Mouse (Mus musculus) hindbrain, embryonic 10.5 days (tissue): ENCODE results near the gene Zbtb38. TPM values are rescaled to one million over a fixed set of nuclear protein-coding genes. Genes with fewer than 3 reads are reported as not detected.

Experiments
- DNase-seq: peaks from one replicate; pipeline ENCODE4 v3.0.0-alpha.2; 2017; ENCODE audit warnings: low spot score
- H3K27ac ChIP-seq: fragments of 300-500 bp; sonication (generic); 2 replicates; pipeline ENCODE4 v1.5.1; 2016; ENCODE audit warnings: mild to moderate bottlenecking, moderate library complexity
- H3K27me3 ChIP-seq: fragments of 300-500 bp; sonication (generic); 2 replicates; pipeline ENCODE4 v1.6.1; 2016; ENCODE audit warnings: mild to moderate bottlenecking; ENCODE audit not compliant: poor library complexity, insufficient read depth, severe bottlenecking
- H3K36me3 ChIP-seq: fragments of 300-500 bp; sonication (generic); 2 replicates; pipeline ENCODE4 v1.6.1; 2016; ENCODE audit warnings: mild to moderate bottlenecking, moderate library complexity
- H3K4me1 ChIP-seq: fragments of 300-500 bp; sonication (generic); replicated peaks from 2 replicates; pipeline ENCODE4 v1.6.1; 2016; ENCODE audit warnings: mild to moderate bottlenecking
- H3K4me3 ChIP-seq: fragments of 300-500 bp; sonication (generic); 2 replicates; pipeline ENCODE4 v1.5.1; 2016; ENCODE audit warnings: mild to moderate bottlenecking, moderate library complexity
- H3K9me3 ChIP-seq: fragments of 300-500 bp; sonication (generic); 2 replicates; pipeline ENCODE4 v1.6.1; 2016; ENCODE audit warnings: mild to moderate bottlenecking, moderate library complexity
- WGBS: fragments of 180-500 bp; shearing (Covaris S2); methylation state at CpG from one replicate; pipeline ENCODE4 v1.1.7; 2016; 5-methylcytosine and 5-hydroxymethylcytosine counted together
- polyA plus RNA-seq: library from polyadenylated mRNA; unstranded; fragments of >200 nt; fragmentation: Nextera tagmentation; extraction: Ambion mirVana; gene quantifications from 2 replicates; pipeline ENCODE4 v1.2.1, GENCODE M21; 2016

The Zbtb38 gene
- polyA plus RNA-seq, 1 experiment from 2014 or later, result 7.8 TPM

- DNase-seq, result no peak
- Histone ChIP-seq H3K9me3 (no peaks in the 10 kb centered on the region), H3K27ac (no peak overlapping the region), H3K27me3 (0 out of 2 replicates have a peak, but pooled peaks cover 5% of the 10 kb centered on the region), H3K36me3 (no peaks in the 10 kb centered on the region), H3K4me1 (peaks cover 9% of the 10 kb centered on the region), H3K4me3 (no peak overlapping the region)
- 73% methylated on average over 4 of the region's 4 CpGs for WGBS
These were observed 16.7 kb downstream of the Zbtb38 start for GRCm38 (mm10) chr9:96735946-96736345.

- DNase-seq, result no peak
- Histone ChIP-seq H3K36me3 (no peaks in the 10 kb centered on the region), H3K27me3 (0 out of 2 replicates have a peak, but pooled peaks cover 8% of the 10 kb centered on the region), H3K27ac (peak overlapping the region; percentile 12; the same call in 1 of the 2 replicates), H3K9me3 (no peaks in the 10 kb centered on the region), H3K4me3 (no peak overlapping the region), H3K4me1 (peaks cover 12% of the 10 kb centered on the region)
- WGBS, result 95% methylated on average over 4 of the region's 4 CpGs
These were observed 19.3 kb downstream of the Zbtb38 start for GRCm38 (mm10) chr9:96733425-96733717.

- 86% methylated on average over 17 of the region's 17 CpGs for WGBS
- Histone ChIP-seq H3K4me3 (no peak overlapping the region), H3K9me3 (no peaks in the 10 kb centered on the region), H3K36me3 (no peaks in the 10 kb centered on the region), H3K4me1 (peaks cover 12% of the 10 kb centered on the region), H3K27me3 (0 out of 2 replicates have a peak, but pooled peaks cover 8% of the 10 kb centered on the region), H3K27ac (peak overlapping the region; percentile 12; the same call in 1 of the 2 replicates)
- no peak for DNase-seq
These were observed 19.8 kb downstream of the Zbtb38 start for GRCm38 (mm10) chr9:96732644-96733424.

GRCm38 (mm10) chr9:96731961-96732511 lies 20.6 kb downstream of the Zbtb38 start:
- Histone ChIP-seq H3K27ac (peak overlapping the region; percentile 23; the same call in 1 of the 2 replicates), H3K4me1 (peaks cover 14% of the 10 kb centered on the region), H3K4me3 (no peak overlapping the region), H3K9me3 (no peaks in the 10 kb centered on the region), H3K27me3 (0 out of 2 replicates have a peak, but pooled peaks cover 8% of the 10 kb centered on the region), H3K36me3 (no peaks in the 10 kb centered on the region)
- no peak for DNase-seq
- 60% methylated on average over 14 of the region's 14 CpGs for WGBS

GRCm38 (mm10) chr9:96731039-96731895 lies 21.4 kb downstream of the Zbtb38 start:
- Histone ChIP-seq H3K27me3 (0 out of 2 replicates have a peak, but pooled peaks cover 8% of the 10 kb centered on the region), H3K4me3 (no peak overlapping the region), H3K36me3 (no peaks in the 10 kb centered on the region), H3K4me1 (peaks cover 22% of the 10 kb centered on the region), H3K9me3 (no peaks in the 10 kb centered on the region), H3K27ac (0 out of 2 replicates have a peak overlapping the region, but pooled peaks have one; percentile 23)
- no peak for DNase-seq
- WGBS, result 79% methylated on average over 19 of the region's 19 CpGs

- no peak for DNase-seq
- Histone ChIP-seq H3K4me3 (no peak overlapping the region), H3K27me3 (0 out of 2 replicates have a peak, but pooled peaks cover 8% of the 10 kb centered on the region)
These were observed 22.4 kb downstream of the Zbtb38 start for GRCm38 (mm10) chr9:96730311-96730625.

GRCm38 (mm10) chr9:96729537-96730310 lies 22.9 kb downstream of the Zbtb38 start:
- H3K4me1 ChIP-seq, result peaks cover 34% of the 10 kb centered on the region
- H3K27ac ChIP-seq, result no peak overlapping the region
- no peak for DNase-seq

More at GRCm38 (mm10) chr9:96730311-96730625, 22.4 kb downstream of the Zbtb38 start:
- peaks cover 31% of the 10 kb centered on the region for H3K4me1 ChIP-seq
- H3K27ac ChIP-seq, result no peak overlapping the region
- no peaks in the 10 kb centered on the region for H3K9me3 ChIP-seq
- no peaks in the 10 kb centered on the region for H3K36me3 ChIP-seq
- whole genome bisulfite sequencing, result 88% methylated on average over 2 of the region's 2 CpGs

GRCm38 (mm10) chr9:96728338-96729162 lies 24.1 kb downstream of the Zbtb38 start:
- Histone ChIP-seq H3K4me3 (no peak overlapping the region), H3K27ac (no peak overlapping the region), H3K27me3 (0 out of 2 replicates have a peak, but pooled peaks cover 8% of the 10 kb centered on the region), H3K4me1 (peaks cover 39% of the 10 kb centered on the region), H3K9me3 (no peaks in the 10 kb centered on the region), H3K36me3 (no peaks in the 10 kb centered on the region)
- 77% methylated on average over 16 of the region's 16 CpGs for WGBS
- DNase-seq, result no peak

More at GRCm38 (mm10) chr9:96729537-96730310, 22.9 kb downstream of the Zbtb38 start:
- Histone ChIP-seq H3K36me3 (no peaks in the 10 kb centered on the region), H3K9me3 (no peaks in the 10 kb centered on the region), H3K27me3 (0 out of 2 replicates have a peak, but pooled peaks cover 8% of the 10 kb centered on the region), H3K4me3 (no peak overlapping the region)
- WGBS, result 74% methylated on average over 10 of the region's 10 CpGs

GRCm38 (mm10) chr9:96727688-96728087 lies 24.9 kb downstream of the Zbtb38 start:
- 92% methylated on average over 6 of the region's 6 CpGs for WGBS
- H3K27ac ChIP-seq, result 0 out of 2 replicates have a peak overlapping the region, but pooled peaks have one; percentile 31
- H3K36me3 ChIP-seq, result no peaks in the 10 kb centered on the region
- H3K4me3 ChIP-seq, result no peak overlapping the region
- no peak for DNase-seq
- H3K9me3 ChIP-seq, result no peaks in the 10 kb centered on the region
- H3K27me3 ChIP-seq, result 0 out of 2 replicates have a peak, but pooled peaks cover 8% of the 10 kb centered on the region
- peaks cover 39% of the 10 kb centered on the region for H3K4me1 ChIP-seq

GRCm38 (mm10) chr9:96726336-96727131 lies 26.1 kb downstream of the Zbtb38 start:
- peaks cover 31% of the 10 kb centered on the region for H3K4me1 ChIP-seq
- no peak overlapping the region for H3K4me3 ChIP-seq
- WGBS, result 49% methylated on average over 14 of the region's 14 CpGs
- H3K27me3 ChIP-seq, result 0 out of 2 replicates have a peak, but pooled peaks cover 7% of the 10 kb centered on the region
- DNase-seq, result no peak
- H3K9me3 ChIP-seq, result no peaks in the 10 kb centered on the region
- no peaks in the 10 kb centered on the region for H3K36me3 ChIP-seq
- peak overlapping the region; percentile 78 for H3K27ac ChIP-seq
